Mouse (Mus musculus) G1E (cell line): ENCODE measurements around the gene Eif6. TPM values are rescaled to one million over a fixed set of nuclear protein-coding genes. Genes with fewer than 3 reads are reported as not detected.

Experiments used
- ATAC-seq: 2 replicates; pipeline ENCODE4 v1.8.0; 2016; ENCODE audit warnings: mild to moderate bottlenecking; ENCODE audit not compliant: insufficient number of reproducible peaks, poor library complexity, low FRiP score, severe bottlenecking; ENCODE audit errors: extremely low read depth
- DNase-seq: peaks from one replicate; pipeline ENCODE4 v3.0.0; 2012; ENCODE audit warnings: low spot score
- H3K27me3 ChIP-seq: 2 replicates; pipeline ENCODE4 v1.6.1; 2012; ENCODE audit warnings: mild to moderate bottlenecking, low read length, inconsistent platforms; ENCODE audit not compliant: insufficient read depth
- H3K36me3 ChIP-seq: replicated peaks from 2 replicates; pipeline ENCODE3; 2012; ENCODE audit warnings: mild to moderate bottlenecking, inconsistent platforms
- H3K4me1 ChIP-seq: 2 replicates; pipeline ENCODE4 v1.6.1; 2012; ENCODE audit warnings: low read depth, low read length, inconsistent platforms, mixed read lengths; ENCODE audit not compliant: insufficient read depth
- H3K4me3 ChIP-seq: 2 replicates; pipeline ENCODE4 v1.5.1; 2012; ENCODE audit warnings: low read depth, mild to moderate bottlenecking, inconsistent platforms, low read length, moderate library complexity, mixed read lengths
- H3K9me3 ChIP-seq: replicated peaks from 2 replicates; pipeline ENCODE4 v1.6.1; 2012; ENCODE audit warnings: inconsistent platforms
- CTCF ChIP-seq: IDR thresholded peaks from 2 replicates; pipeline ENCODE4 v1.5.1; 2012; ENCODE audit warnings: low read depth, low read length, inconsistent platforms, mixed read lengths
- GATA1 ChIP-seq: IDR thresholded peaks from 2 replicates; pipeline ENCODE4 v1.6.1; 2012; ENCODE audit warnings: borderline replicate concordance, low read length, inconsistent platforms, mixed read lengths
- GATA2 ChIP-seq: IDR thresholded peaks from 2 replicates; pipeline ENCODE4 v1.6.1; 2012; ENCODE audit warnings: low read depth, low read length, inconsistent platforms, borderline replicate concordance
- POLR2AphosphoS5 ChIP-seq: IDR thresholded peaks from 2 replicates; pipeline ENCODE4 v1.6.1; 2012; ENCODE audit warnings: low read depth, low read length, inconsistent platforms; ENCODE audit not compliant: insufficient replicate concordance
- TAL1 ChIP-seq: conservative IDR thresholded peaks from 2 replicates; pipeline ENCODE4 v1.6.1; 2012; ENCODE audit warnings: low read depth, low read length, inconsistent platforms, mixed read lengths
- polyA plus RNA-seq: library from polyadenylated mRNA; stranded (reverse); fragments of >175 nt; gene quantifications from 2 replicates; pipeline ENCODE4 v1.2.3, GENCODE M21; 2012
- total RNA-seq, 2 experiments: library from RNA; stranded (forward) in 1 of 2; stranded (reverse) in 1 of 2; fragments of 200-1000 nt in 1 of 2; fragments of >200 nt in 1 of 2; fragmentation: Nextera tagmentation in 1 of 2; gene quantifications; 2 replicates each; pipeline ENCODE4 v1.2.3; 2014 to 2017

Eif6 gene
- total and polyA plus RNA-seq, 3 experiments = 91.5 to 261 (median 251) TPM

DNA sequence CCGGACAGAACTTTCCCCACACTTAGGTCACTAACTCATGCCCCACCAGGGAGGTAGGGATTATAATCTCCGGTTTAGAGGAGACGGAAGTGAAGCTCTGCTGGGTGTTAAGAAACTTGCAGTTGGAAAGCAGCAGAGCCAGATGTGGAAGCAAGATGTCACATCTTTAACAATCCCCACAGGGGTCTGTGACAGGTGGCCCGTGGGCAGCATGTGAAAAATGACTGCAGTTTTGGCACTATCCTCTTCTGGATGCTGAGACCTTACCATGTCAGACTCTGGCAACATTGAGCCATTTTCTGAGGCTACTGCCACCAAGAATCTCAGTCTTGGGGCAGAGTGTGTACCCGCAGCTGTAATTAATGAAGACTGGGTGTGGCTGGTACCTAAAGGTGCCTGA lies 22.7 kb downstream of the Eif6 start:
- H3K27me3 ChIP-seq = peaks cover 58% of the 10 kb centered on the region
- TF ChIP-seq CTCF (no peak), GATA1 (no peak)
- ATAC-seq (no peak), DNase-seq (no peak)
- no peak overlapping the region for H3K4me3 ChIP-seq
- no peaks in the 10 kb centered on the region for H3K36me3 ChIP-seq
- no peaks in the 10 kb centered on the region; the same call in 1 of the 2 replicates for H3K4me1 ChIP-seq
- no peaks in the 10 kb centered on the region for H3K9me3 ChIP-seq

DNA sequence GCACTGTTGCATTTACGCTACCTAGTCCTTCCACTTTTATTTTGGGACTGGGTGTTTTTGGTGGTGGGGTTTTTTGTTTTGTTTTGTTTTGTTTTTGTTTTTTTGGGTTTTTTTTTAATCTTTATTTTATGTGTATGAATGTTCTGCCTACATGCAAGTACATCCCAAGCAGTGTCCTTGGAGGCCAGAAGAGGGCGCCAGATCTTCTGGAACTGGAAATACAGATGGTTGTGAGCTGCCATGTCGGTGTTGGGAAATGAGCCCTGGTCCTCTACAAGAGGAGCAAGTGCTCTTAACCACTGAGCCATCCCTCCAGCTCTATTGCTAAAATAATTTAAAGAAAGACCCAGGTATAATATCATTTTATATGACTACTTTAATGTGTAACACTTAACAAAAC lies 24.0 kb downstream of the Eif6 start:
- Histone ChIP-seq H3K9me3 (no peaks in the 10 kb centered on the region), H3K4me3 (no peak overlapping the region), H3K36me3 (no peaks in the 10 kb centered on the region), H3K4me1 (no peaks in the 10 kb centered on the region), H3K27me3 (peaks cover 58% of the 10 kb centered on the region)
- DNase-seq (no peak), ATAC-seq (no peak)
- TF ChIP-seq GATA1 (no peak), CTCF (0 out of 2 replicates have a peak, but pooled peaks have one; percentile 17)

DNA sequence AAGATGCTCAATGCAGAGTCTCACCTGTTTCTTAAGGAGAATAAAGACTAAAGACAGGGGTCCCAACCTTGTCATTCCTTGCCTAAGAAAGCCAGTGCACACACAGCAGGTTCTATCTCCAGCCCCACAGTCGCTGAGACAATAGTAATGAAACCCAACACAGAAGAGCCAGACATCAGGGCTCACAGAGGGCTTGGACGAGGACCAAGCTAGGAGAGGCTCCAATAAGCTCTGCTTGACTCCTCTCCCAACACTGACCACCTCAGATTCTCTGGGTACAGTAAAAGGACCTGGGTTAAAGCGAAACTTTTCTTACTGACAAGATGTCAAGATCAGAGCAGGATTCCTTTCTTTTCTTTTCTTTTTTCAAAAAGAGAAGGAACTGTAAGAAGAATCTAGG lies 28.1 kb downstream of the Eif6 start:
- peaks cover 42% of the 10 kb centered on the region for H3K27me3 ChIP-seq
- no peak for ATAC-seq
- no peaks in the 10 kb centered on the region for H3K36me3 ChIP-seq

DNA sequence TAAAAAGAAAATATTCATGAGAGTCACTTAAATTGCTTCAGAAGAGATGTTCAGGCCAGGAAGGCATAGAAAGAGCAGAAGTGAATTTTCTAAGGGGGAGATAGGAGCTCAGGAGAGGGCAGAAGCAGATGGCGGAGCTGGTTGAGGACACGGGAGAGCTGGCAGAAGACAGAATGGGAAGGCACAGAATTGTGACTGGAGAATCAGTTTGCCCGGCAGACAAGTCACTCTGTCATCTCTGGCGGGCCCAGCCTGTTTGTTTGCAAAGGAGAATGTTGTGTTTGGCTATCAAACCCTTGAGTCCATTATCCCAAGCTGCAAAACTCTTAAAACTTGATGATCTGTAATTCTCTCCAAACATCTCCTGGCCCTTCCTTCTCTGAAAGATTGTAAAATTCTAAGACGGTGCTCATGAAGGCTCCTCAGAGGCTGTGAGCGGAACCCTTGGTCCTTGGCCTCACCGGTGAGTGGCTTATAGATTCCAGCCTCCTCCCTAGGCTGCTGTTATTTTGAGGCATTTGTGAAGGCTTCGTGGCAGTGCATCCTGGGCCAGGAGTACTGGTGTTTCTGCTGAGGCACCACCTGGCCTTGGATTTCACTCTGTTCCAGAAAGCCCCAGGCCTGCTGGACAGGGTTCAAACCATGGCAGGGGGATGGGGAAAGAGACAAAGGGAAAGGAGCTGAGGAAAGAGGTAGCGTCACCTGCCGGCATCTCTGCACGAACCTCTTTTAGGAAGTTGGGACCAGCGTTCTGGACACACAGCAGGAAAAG lies 31.9 kb downstream of the Eif6 start:
- Histone ChIP-seq H3K4me3 (no peak overlapping the region), H3K27me3 (peaks cover 35% of the 10 kb centered on the region), H3K9me3 (no peaks in the 10 kb centered on the region), H3K4me1 (no peaks in the 10 kb centered on the region), H3K36me3 (no peaks in the 10 kb centered on the region)
- TF ChIP-seq CTCF (no peak), GATA1 (no peak), TAL1 (no peak), GATA2 (no peak), POLR2AphosphoS5 (no peak)
- DNase-seq (no peak), ATAC-seq (no peak)

More for the DNA sequence above, 28.1 kb downstream of the Eif6 start:
- no peak overlapping the region for H3K4me3 ChIP-seq
- no peak for TF ChIP-seq CTCF
- no peak for TF ChIP-seq TAL1
- TF ChIP-seq GATA1 = no peak
- TF ChIP-seq POLR2AphosphoS5 = no peak
- TF ChIP-seq GATA2 = no peak
- no peaks in the 10 kb centered on the region for H3K9me3 ChIP-seq
- no peaks in the 10 kb centered on the region for H3K4me1 ChIP-seq
- DNase-seq = no peak

DNA sequence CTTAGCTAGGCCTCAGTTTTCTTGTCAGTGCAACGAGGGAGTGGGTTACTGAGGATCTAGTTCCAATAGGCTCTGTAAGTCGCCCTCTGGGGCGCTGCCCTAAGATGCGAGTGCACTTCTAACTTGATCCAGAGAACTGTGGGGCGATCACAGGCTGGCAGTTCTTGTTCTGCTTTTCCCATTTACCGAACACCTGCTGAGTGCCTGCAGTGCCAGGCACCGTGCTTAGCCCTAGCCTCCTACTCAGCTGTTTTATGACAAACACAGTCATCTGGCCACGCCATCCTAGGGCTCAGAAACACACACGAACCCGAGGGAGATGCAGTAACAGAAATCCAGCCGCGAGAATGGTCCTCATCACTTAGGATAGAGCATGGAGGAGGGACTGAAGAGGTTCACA lies 33.8 kb downstream of the Eif6 start:
- Histone ChIP-seq H3K4me1 (no peaks in the 10 kb centered on the region), H3K36me3 (no peaks in the 10 kb centered on the region), H3K4me3 (no peak overlapping the region), H3K27me3 (peaks cover 34% of the 10 kb centered on the region), H3K9me3 (no peaks in the 10 kb centered on the region)
- no peak for TF ChIP-seq POLR2AphosphoS5
- TF ChIP-seq TAL1 = no peak
- TF ChIP-seq CTCF = no peak
- no peak for TF ChIP-seq GATA2
- no peak for TF ChIP-seq GATA1
- ATAC-seq = no peak
- no peak for DNase-seq

DNA sequence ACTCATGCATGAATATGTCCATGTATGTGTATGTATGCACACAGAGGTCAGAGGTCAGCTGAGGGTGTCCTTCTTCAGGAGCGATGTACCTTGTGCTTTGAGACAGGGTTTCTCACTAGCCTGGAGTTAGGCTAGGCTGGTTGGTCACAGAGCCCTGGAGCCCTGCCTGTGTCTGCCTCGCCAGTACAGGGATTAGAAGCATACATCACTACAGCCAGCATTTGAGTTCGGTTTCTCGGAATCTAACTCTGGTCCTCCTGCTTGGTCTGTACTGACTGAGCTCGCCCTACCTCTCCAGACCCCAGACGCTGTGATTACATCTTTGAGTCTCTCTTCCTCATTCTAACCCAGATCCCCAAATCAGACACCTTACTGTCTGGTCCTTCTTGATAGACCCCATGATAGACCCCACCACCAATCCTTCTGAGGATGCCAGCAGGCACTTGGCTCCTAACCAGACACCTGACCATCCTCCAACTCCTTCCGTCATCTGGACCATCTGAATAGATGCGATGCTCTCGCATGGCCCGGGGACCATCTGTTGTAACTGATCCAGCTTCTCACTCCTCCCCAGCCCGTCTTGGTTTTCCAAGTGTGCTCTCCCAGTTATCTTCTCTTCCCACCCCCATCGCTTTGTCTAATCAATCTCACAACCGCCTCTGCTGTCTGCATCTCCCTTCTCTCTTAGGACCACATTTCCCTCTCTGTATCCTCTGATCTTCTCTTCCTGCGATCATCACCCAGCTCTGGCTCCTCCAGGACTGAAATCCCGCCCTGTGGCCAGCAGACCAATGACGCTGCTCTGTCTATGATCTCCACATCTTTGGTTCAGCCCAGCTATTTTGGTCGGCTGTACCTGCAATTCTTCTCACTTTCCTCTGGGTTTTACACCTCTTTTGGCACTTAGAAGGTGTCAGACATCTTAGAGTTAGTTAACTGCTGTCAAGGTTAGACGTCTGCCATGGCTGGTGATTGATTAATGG lies 38.5 kb downstream of the Eif6 start:
- Histone ChIP-seq H3K9me3 (no peaks in the 10 kb centered on the region), H3K4me3 (no peak overlapping the region), H3K36me3 (no peaks in the 10 kb centered on the region), H3K27me3 (peaks cover 31% of the 10 kb centered on the region), H3K4me1 (peaks cover 3% of the 10 kb centered on the region; the same call in 1 of the 2 replicates)
- DNase-seq (no peak), ATAC-seq (no peak)
- TF ChIP-seq TAL1 = no peak
- TF ChIP-seq POLR2AphosphoS5 = no peak
- TF ChIP-seq GATA1 = no peak
- TF ChIP-seq GATA2 = no peak
- no peak for TF ChIP-seq CTCF
